Mouse (Mus musculus) hematopoietic stem cell, adult 5-6 weeks (primary cell): ENCODE measurements around the gene Ssx2ip. TPM values are rescaled to one million over a fixed set of nuclear protein-coding genes. Genes with fewer than 3 reads are reported as not detected.
A peak's percentile ranks its signal among the peaks of the same experiment; 100 is the strongest.
"Not testable (repeated sequence)": the region's sequence is repeated elsewhere in the genome, so short reads cannot be mapped to it uniquely, and the experiment has no call there.

Source experiments
- ATAC-seq, 2 experiments: fragments of 125-278 bp in 1 of 2; replicated peaks in 1 of 2; 2 replicates each; pipeline ENCODE4 v1.8.0; 2016 to 2017; ENCODE audit warnings: inconsistent platforms in 2 of 2, mild to moderate bottlenecking in 2 of 2, moderate number of reproducible peaks in 2 of 2, low read depth in 1 of 2, moderate TSS enrichment in 1 of 2; ENCODE audit not compliant: low FRiP score in 2 of 2, poor library complexity in 2 of 2, severe bottlenecking in 2 of 2, insufficient read depth in 1 of 2, low TSS enrichment in 1 of 2
- total RNA-seq: library from RNA; stranded (forward); fragments of 172-1452, 232-1000 nt; gene quantifications from 2 replicates; pipeline ENCODE4 v1.2.3, GENCODE M21; 2017

The Ssx2ip gene
- total RNA-seq, 1 experiment from 2014 or later = 34.4 TPM

- no peak for ATAC-seq
Measured at GRCm38 (mm10) chr3:146419992-146420537, 15.6 kb downstream of the Ssx2ip start.

- peak; percentile 89 to 93 for ATAC-seq
Measured at GRCm38 (mm10) chr3:146421787-146422186, 17.3 kb downstream of the Ssx2ip start.

GRCm38 (mm10) chr3:146423710-146424109 is 19.3 kb downstream of the Ssx2ip start:
- no peak for ATAC-seq

- no peak for ATAC-seq
Measured at GRCm38 (mm10) chr3:146424306-146424900, 20.0 kb downstream of the Ssx2ip start.

GRCm38 (mm10) chr3:146425902-146426301 is 21.5 kb downstream of the Ssx2ip start:
- no peak for ATAC-seq

GRCm38 (mm10) chr3:146426489-146426888 is 22.0 kb downstream of the Ssx2ip start:
- no peak for ATAC-seq

GRCm38 (mm10) chr3:146433063-146433462 is 28.6 kb downstream of the Ssx2ip start:
- ATAC-seq = not testable (repeated sequence)

- no peak for ATAC-seq
Measured at GRCm38 (mm10) chr3:146433681-146434350, 29.4 kb downstream of the Ssx2ip start.

- ATAC-seq = no peak
Measured at GRCm38 (mm10) chr3:146434686-146435085, 30.2 kb downstream of the Ssx2ip start.

GRCm38 (mm10) chr3:146435533-146435932 is 31.1 kb downstream of the Ssx2ip start:
- ATAC-seq = no peak

GRCm38 (mm10) chr3:146436114-146436513 is 31.7 kb downstream of the Ssx2ip start:
- no peak for ATAC-seq

- ATAC-seq = no peak
Measured at GRCm38 (mm10) chr3:146440011-146440410, 35.6 kb downstream of the Ssx2ip start.

GRCm38 (mm10) chr3:146440422-146440821 is 36.0 kb downstream of the Ssx2ip start:
- ATAC-seq = no peak

GRCm38 (mm10) chr3:146442484-146442883 is 38.0 kb downstream of the Ssx2ip start:
- no peak for ATAC-seq

- no peak for ATAC-seq
Measured at GRCm38 (mm10) chr3:146442936-146443335, 38.5 kb downstream of the Ssx2ip start.

- ATAC-seq = no peak
Measured at GRCm38 (mm10) chr3:146443380-146443779, 38.9 kb downstream of the Ssx2ip start.

GRCm38 (mm10) chr3:146444880-146445279 is 40.4 kb downstream of the Ssx2ip start:
- peak in 1 of 2 experiments; percentile 56; a peak in 1 of 4 replicates for ATAC-seq

- ATAC-seq = no peak
Measured at GRCm38 (mm10) chr3:146447156-146447555, 42.7 kb downstream of the Ssx2ip start.

- no peak for ATAC-seq
Measured at GRCm38 (mm10) chr3:146447598-146447997, 43.2 kb downstream of the Ssx2ip start.
